Mouse (Mus musculus) heart, embryonic 14.5 days (tissue): Measurements from ENCODE around the gene Neurod2. TPM values are rescaled to one million over a fixed set of nuclear protein-coding genes. Genes with fewer than 3 reads are reported as not detected.

Source experiments
- ATAC-seq: fragments of 200-750 bp; cut with Nextera tagmentation; 2 replicates; pipeline ENCODE4 v1.8.0; 2017; ENCODE audit warnings: low read depth, moderate TSS enrichment; ENCODE audit not compliant: insufficient number of reproducible peaks, insufficient read depth, low FRiP score
- H3K27ac ChIP-seq, 2 experiments: fragments of 200-500 bp in 1 of 2; fragments of 300-500 bp in 1 of 2; sonication (generic) in 1 of 2; replicated peaks in 1 of 2; 2 replicates each; pipeline ENCODE4 v1.5.1; 2012 to 2014; ENCODE audit warnings: low read depth in 2 of 2, low read length in 2 of 2, control low read depth in 1 of 2, mild to moderate bottlenecking in 1 of 2, mixed read lengths in 1 of 2; ENCODE audit not compliant: control insufficient read depth in 1 of 2, insufficient read depth in 1 of 2
- H3K27me3 ChIP-seq: fragments of 300-500 bp; sonication (generic); 2 replicates; pipeline ENCODE4 v1.6.1; 2014; ENCODE audit warnings: mild to moderate bottlenecking, low read length, control low read depth; ENCODE audit not compliant: control insufficient read depth, insufficient read depth
- H3K36me3 ChIP-seq: fragments of 300-500 bp; sonication (generic); 2 replicates; pipeline ENCODE4 v1.6.1; 2014; ENCODE audit warnings: mild to moderate bottlenecking, control low read depth, low read length, mixed read lengths; ENCODE audit not compliant: control insufficient read depth, insufficient read depth
- H3K4me1 ChIP-seq, 2 experiments: fragments of 200-500 bp in 1 of 2; fragments of 300-500 bp in 1 of 2; sonication (generic) in 1 of 2; 2 replicates each; pipeline ENCODE4 v1.6.1; 2012 to 2014; ENCODE audit warnings: low read length in 2 of 2, control low read depth in 1 of 2, mixed read lengths in 1 of 2; ENCODE audit not compliant: control insufficient read depth in 2 of 2, insufficient read depth in 2 of 2
- H3K4me2 ChIP-seq: fragments of 300-500 bp; sonication (generic); 2 replicates; pipeline ENCODE4 v1.6.1; 2014; ENCODE audit warnings: mild to moderate bottlenecking, low read length
- H3K4me3 ChIP-seq, 2 experiments: fragments of 200-500 bp in 1 of 2; fragments of 300-500 bp in 1 of 2; sonication (generic) in 1 of 2; 2 replicates each; pipeline ENCODE4 v1.5.1; 2012 to 2014; ENCODE audit warnings: low read length in 2 of 2, mild to moderate bottlenecking in 2 of 2, control low read depth in 1 of 2, low read depth in 1 of 2, moderate library complexity in 1 of 2; ENCODE audit not compliant: control insufficient read depth in 1 of 2, insufficient read depth in 1 of 2
- H3K9ac ChIP-seq: fragments of 300-500 bp; sonication (generic); 2 replicates; pipeline ENCODE4 v1.6.1; 2014; ENCODE audit warnings: mild to moderate bottlenecking, low read length
- H3K9me3 ChIP-seq: fragments of 300-500 bp; sonication (generic); 2 replicates; pipeline ENCODE4 v1.6.1; 2016; ENCODE audit warnings: low read length, control low read depth; ENCODE audit not compliant: control insufficient read depth
- WGBS: fragments of 180-500 bp; shearing (Covaris S2); extraction: QIAGEN DNeasy Blood & Tissue Kit; methylation state at CpG from one replicate; pipeline ENCODE4 v1.1.7; 2014; 5-methylcytosine and 5-hydroxymethylcytosine counted together
- polyA plus RNA-seq: library from polyadenylated mRNA; unstranded; fragments of >200 nt; fragmentation: Nextera tagmentation; extraction: Ambion mirVana; gene quantifications from 2 replicates; pipeline ENCODE4 v1.2.1, GENCODE M21; 2014

Gene Neurod2
- polyA plus RNA-seq, 1 experiment from 2014 or later = not detected

- ATAC-seq = peak; percentile 19; the same call in 1 of the 2 replicates
- 3% methylated on average over 29 of the region's 29 CpGs for WGBS
- Histone ChIP-seq H3K27me3 (peaks cover 53% of the 10 kb centered on the region), H3K27ac (no peak overlapping the region), H3K4me3 (peak overlapping the region; percentile 44 to 47), H3K4me2 (peak overlapping the region; percentile 84), H3K9me3 (no peaks in the 10 kb centered on the region), H3K36me3 (no peaks in the 10 kb centered on the region), H3K4me1 (peaks cover 14 to 30% of the 10 kb centered on the region in 2 experiments; a peak in 3 of 4 replicates), H3K9ac (peak overlapping the region; percentile 72)
Observed at GRCm38 (mm10) chr11:98342000-98342945, 12.8 kb upstream of the Neurod2 start.

GRCm38 (mm10) chr11:98341174-98341573 lies 11.7 kb upstream of the Neurod2 start:
- WGBS = 62% methylated on average over 4 of the region's 4 CpGs
- Histone ChIP-seq H3K9me3 (no peaks in the 10 kb centered on the region), H3K27ac (no peak overlapping the region), H3K4me2 (no peak overlapping the region), H3K36me3 (no peaks in the 10 kb centered on the region), H3K27me3 (peaks cover 53% of the 10 kb centered on the region), H3K9ac (no peak overlapping the region), H3K4me3 (no peak overlapping the region), H3K4me1 (peaks cover 11 to 21% of the 10 kb centered on the region in 2 experiments; a peak in 3 of 4 replicates)
- no peak for ATAC-seq

- H3K27me3 ChIP-seq = peaks cover 56% of the 10 kb centered on the region
- no peak overlapping the region for H3K4me2 ChIP-seq
- H3K4me3 ChIP-seq = no peak overlapping the region
- no peaks in the 10 kb centered on the region for H3K36me3 ChIP-seq
- no peak overlapping the region for H3K27ac ChIP-seq
- 5% methylated on average over 4 of the region's 4 CpGs for WGBS
- ATAC-seq = no peak
- peaks cover 11 to 18% of the 10 kb centered on the region in 2 experiments; a peak in 3 of 4 replicates for H3K4me1 ChIP-seq
- no peaks in the 10 kb centered on the region for H3K9me3 ChIP-seq
- no peak overlapping the region for H3K9ac ChIP-seq
Observed at GRCm38 (mm10) chr11:98340597-98340996, 11.1 kb upstream of the Neurod2 start.

- H3K4me2 ChIP-seq = peak overlapping the region; percentile 99
- peak overlapping the region; percentile 74; the same call in 1 of the 2 replicates for H3K9ac ChIP-seq
- peaks cover 9 to 18% of the 10 kb centered on the region in 2 experiments; a peak in 3 of 4 replicates for H3K4me1 ChIP-seq
- H3K4me3 ChIP-seq = peak overlapping the region in 1 of 2 experiments; percentile 60; a peak in 2 of 4 replicates
- H3K9me3 ChIP-seq = no peaks in the 10 kb centered on the region
- H3K27ac ChIP-seq = no peak overlapping the region
- 15% methylated on average over 11 of the region's 11 CpGs for WGBS
- ATAC-seq = no peak
- H3K36me3 ChIP-seq = no peaks in the 10 kb centered on the region
- peaks cover 64% of the 10 kb centered on the region for H3K27me3 ChIP-seq
Observed at GRCm38 (mm10) chr11:98339679-98340287, 10.3 kb upstream of the Neurod2 start.

- Histone ChIP-seq H3K36me3 (no peaks in the 10 kb centered on the region), H3K27ac (no peak overlapping the region), H3K4me2 (peak overlapping the region; percentile 99), H3K9me3 (no peaks in the 10 kb centered on the region), H3K27me3 (peaks cover 71% of the 10 kb centered on the region), H3K4me3 (peak overlapping the region; percentile 53 to 60), H3K9ac (peak overlapping the region; percentile 74), H3K4me1 (peaks cover 9 to 24% of the 10 kb centered on the region in 2 experiments; a peak in 3 of 4 replicates)
- under 1% methylated on average over 19 of the region's 19 CpGs for WGBS
- ATAC-seq = no peak
Observed at GRCm38 (mm10) chr11:98339071-98339501, 9.6 kb upstream of the Neurod2 start.

GRCm38 (mm10) chr11:98338507-98338961 lies 9.1 kb upstream of the Neurod2 start:
- Histone ChIP-seq H3K27ac (no peak overlapping the region), H3K36me3 (no peaks in the 10 kb centered on the region), H3K4me3 (peak overlapping the region; percentile 53 to 60), H3K4me1 (peaks cover 9 to 24% of the 10 kb centered on the region in 2 experiments; a peak in 3 of 4 replicates), H3K9me3 (no peaks in the 10 kb centered on the region), H3K27me3 (peaks cover 77% of the 10 kb centered on the region), H3K9ac (peak overlapping the region; percentile 74), H3K4me2 (peak overlapping the region; percentile 99)
- ATAC-seq = no peak
- WGBS = under 1% methylated on average over 48 of the region's 57 CpGs

GRCm38 (mm10) chr11:98336245-98337107 lies 7.0 kb upstream of the Neurod2 start:
- no peak overlapping the region for H3K9ac ChIP-seq
- no peak for ATAC-seq
- H3K27me3 ChIP-seq = peaks cover 93% of the 10 kb centered on the region
- peaks cover 3 to 13% of the 10 kb centered on the region in 2 experiments; a peak in 3 of 4 replicates for H3K4me1 ChIP-seq
- no peak overlapping the region for H3K4me3 ChIP-seq
- no peak overlapping the region for H3K27ac ChIP-seq
- H3K9me3 ChIP-seq = no peaks in the 10 kb centered on the region
- H3K4me2 ChIP-seq = no peak overlapping the region
- no peaks in the 10 kb centered on the region for H3K36me3 ChIP-seq
- 14% methylated on average over 13 of the region's 13 CpGs for WGBS
